Mouse (Mus musculus) limb, embryonic 15.5 days (tissue): ENCODE measurements around the gene Slc25a21. TPM values are rescaled to one million over a fixed set of nuclear protein-coding genes. Genes with fewer than 3 reads are reported as not detected.

Experiments used
- ATAC-seq: fragments of 200-750 bp; cut with Nextera tagmentation; 2 replicates; pipeline ENCODE4 v1.8.0; 2017; ENCODE audit warnings: low read depth, moderate TSS enrichment; ENCODE audit not compliant: insufficient number of reproducible peaks, low FRiP score, low TSS enrichment
- H3K27ac ChIP-seq: fragments of 300-500 bp; sonication (generic); 2 replicates; pipeline ENCODE4 v1.5.1; 2015; ENCODE audit warnings: moderate library complexity, mild to moderate bottlenecking, inconsistent platforms
- H3K27me3 ChIP-seq: fragments of 300-500 bp; sonication (generic); 2 replicates; pipeline ENCODE4 v1.6.1; 2015; ENCODE audit warnings: inconsistent platforms
- H3K36me3 ChIP-seq: fragments of 300-500 bp; sonication (generic); 2 replicates; pipeline ENCODE4 v1.6.1; 2015; ENCODE audit warnings: inconsistent platforms
- H3K4me1 ChIP-seq: fragments of 300-500 bp; sonication (generic); 2 replicates; pipeline ENCODE4 v1.6.1; 2015; ENCODE audit warnings: inconsistent platforms
- H3K4me2 ChIP-seq: fragments of 300-500 bp; sonication (generic); 2 replicates; pipeline ENCODE4 v1.6.1; 2015; ENCODE audit warnings: mild to moderate bottlenecking, inconsistent platforms
- H3K4me3 ChIP-seq: fragments of 300-500 bp; sonication (generic); 2 replicates; pipeline ENCODE4 v1.5.1; 2015; ENCODE audit warnings: mild to moderate bottlenecking, inconsistent platforms
- H3K9ac ChIP-seq: fragments of 300-500 bp; sonication (generic); 2 replicates; pipeline ENCODE4 v1.6.1; 2015; ENCODE audit warnings: inconsistent platforms
- H3K9me3 ChIP-seq: fragments of 300-500 bp; sonication (generic); 2 replicates; pipeline ENCODE4 v1.6.1; 2016; ENCODE audit warnings: inconsistent platforms
- WGBS: fragments of 180-500 bp; shearing (Covaris S2); methylation state at CpG from one replicate; pipeline ENCODE4 v1.1.7; 2015; 5-methylcytosine and 5-hydroxymethylcytosine counted together
- polyA plus RNA-seq: library from polyadenylated mRNA; unstranded; fragments of >200 nt; fragmentation: Nextera tagmentation; extraction: Ambion mirVana; gene quantifications from 2 replicates; pipeline ENCODE4 v1.2.1, GENCODE M21; 2015

Gene Slc25a21
- polyA plus RNA-seq, 1 experiment from 2014 or later, result 0.40 TPM

- ATAC-seq, result no peak
- no peak overlapping the region for H3K4me2 ChIP-seq
- H3K36me3 ChIP-seq, result no peaks in the 10 kb centered on the region
- no peak overlapping the region for H3K9ac ChIP-seq
- no peaks in the 10 kb centered on the region for H3K9me3 ChIP-seq
- H3K4me1 ChIP-seq, result peaks cover 8% of the 10 kb centered on the region; the same call in 1 of the 2 replicates
- H3K27me3 ChIP-seq, result 0 out of 2 replicates have a peak, but pooled peaks cover 5% of the 10 kb centered on the region
- WGBS, result 28% methylated on average over 7 of the region's 7 CpGs
- H3K27ac ChIP-seq, result no peak overlapping the region
- H3K4me3 ChIP-seq, result no peak overlapping the region
Observed at GRCm38 (mm10) chr12:56905222-56905621, 292.1 kb downstream of the Slc25a21 start.

GRCm38 (mm10) chr12:56902774-56903456 lies 294.4 kb downstream of the Slc25a21 start:
- WGBS, result 79% methylated on average over 8 of the region's 8 CpGs
- Histone ChIP-seq H3K27me3 (peaks cover 5% of the 10 kb centered on the region; the same call in 1 of the 2 replicates), H3K27ac (no peak overlapping the region), H3K4me1 (peaks cover 8% of the 10 kb centered on the region; the same call in 1 of the 2 replicates), H3K36me3 (no peaks in the 10 kb centered on the region), H3K9me3 (no peaks in the 10 kb centered on the region), H3K9ac (no peak overlapping the region), H3K4me3 (no peak overlapping the region), H3K4me2 (no peak overlapping the region)
- ATAC-seq, result no peak

GRCm38 (mm10) chr12:56897976-56898375 lies 299.3 kb downstream of the Slc25a21 start:
- no peak overlapping the region for H3K4me3 ChIP-seq
- no peaks in the 10 kb centered on the region for H3K36me3 ChIP-seq
- WGBS, result 53% methylated on average over 8 of the region's 8 CpGs

GRCm38 (mm10) chr12:56897221-56897937 lies 299.9 kb downstream of the Slc25a21 start:
- Histone ChIP-seq H3K9ac (no peak overlapping the region), H3K4me3 (no peak overlapping the region), H3K27me3 (no peaks in the 10 kb centered on the region; the same call in 1 of the 2 replicates), H3K4me2 (no peak overlapping the region), H3K4me1 (no peaks in the 10 kb centered on the region), H3K36me3 (no peaks in the 10 kb centered on the region), H3K9me3 (no peaks in the 10 kb centered on the region), H3K27ac (no peak overlapping the region)
- 82% methylated on average over 8 of the region's 8 CpGs for WGBS
- no peak for ATAC-seq

More at GRCm38 (mm10) chr12:56897976-56898375, 299.3 kb downstream of the Slc25a21 start:
- H3K27me3 ChIP-seq, result no peaks in the 10 kb centered on the region; the same call in 1 of the 2 replicates
- no peaks in the 10 kb centered on the region for H3K9me3 ChIP-seq
- H3K9ac ChIP-seq, result no peak overlapping the region
- no peak overlapping the region for H3K4me2 ChIP-seq
- ATAC-seq, result no peak
- no peak overlapping the region for H3K27ac ChIP-seq
- H3K4me1 ChIP-seq, result no peaks in the 10 kb centered on the region

- no peak overlapping the region for H3K9ac ChIP-seq
- H3K4me2 ChIP-seq, result no peak overlapping the region
- ATAC-seq, result no peak
- no peaks in the 10 kb centered on the region for H3K9me3 ChIP-seq
- no peak overlapping the region for H3K4me3 ChIP-seq
- 55% methylated on average over 5 of the region's 5 CpGs for WGBS
- no peaks in the 10 kb centered on the region; the same call in 1 of the 2 replicates for H3K27me3 ChIP-seq
- no peak overlapping the region for H3K27ac ChIP-seq
- H3K4me1 ChIP-seq, result no peaks in the 10 kb centered on the region
- H3K36me3 ChIP-seq, result no peaks in the 10 kb centered on the region
Observed at GRCm38 (mm10) chr12:56894963-56895362, 302.3 kb downstream of the Slc25a21 start.

GRCm38 (mm10) chr12:56890891-56891726 lies 306.2 kb downstream of the Slc25a21 start:
- no peak for ATAC-seq
- WGBS, result 30% methylated on average over 6 of the region's 6 CpGs

GRCm38 (mm10) chr12:56877796-56878195 lies 319.5 kb downstream of the Slc25a21 start:
- H3K9me3 ChIP-seq, result no peaks in the 10 kb centered on the region
- no peak overlapping the region for H3K27ac ChIP-seq
- no peak overlapping the region for H3K4me2 ChIP-seq
- H3K4me1 ChIP-seq, result 0 out of 2 replicates have a peak, but pooled peaks cover 5% of the 10 kb centered on the region
- no peak overlapping the region for H3K4me3 ChIP-seq
- ATAC-seq, result no peak
- no peak overlapping the region for H3K9ac ChIP-seq
- no peaks in the 10 kb centered on the region for H3K27me3 ChIP-seq
- H3K36me3 ChIP-seq, result no peaks in the 10 kb centered on the region
- 73% methylated on average over 3 of the region's 3 CpGs for WGBS

More at GRCm38 (mm10) chr12:56890891-56891726, 306.2 kb downstream of the Slc25a21 start:
- H3K4me2 ChIP-seq, result no peak overlapping the region
- H3K27me3 ChIP-seq, result no peaks in the 10 kb centered on the region
- H3K36me3 ChIP-seq, result no peaks in the 10 kb centered on the region
- H3K4me1 ChIP-seq, result no peaks in the 10 kb centered on the region
- no peak overlapping the region for H3K9ac ChIP-seq
- H3K27ac ChIP-seq, result no peak overlapping the region
- no peak overlapping the region for H3K4me3 ChIP-seq
- no peaks in the 10 kb centered on the region for H3K9me3 ChIP-seq

- 0 out of 2 replicates have a peak, but pooled peaks cover 5% of the 10 kb centered on the region for H3K4me1 ChIP-seq
- H3K27ac ChIP-seq, result no peak overlapping the region
- no peak overlapping the region for H3K4me3 ChIP-seq
- no peak overlapping the region for H3K9ac ChIP-seq
- 0 out of 2 replicates have a peak overlapping the region, but pooled peaks have one; percentile 20 for H3K4me2 ChIP-seq
- 24% methylated on average over 7 of the region's 7 CpGs for WGBS
- no peak for ATAC-seq
- H3K27me3 ChIP-seq, result no peaks in the 10 kb centered on the region
- H3K9me3 ChIP-seq, result no peaks in the 10 kb centered on the region
- no peaks in the 10 kb centered on the region for H3K36me3 ChIP-seq
Observed at GRCm38 (mm10) chr12:56876549-56876948, 320.7 kb downstream of the Slc25a21 start.

GRCm38 (mm10) chr12:56873204-56873603 lies 324.1 kb downstream of the Slc25a21 start:
- no peak for ATAC-seq
- 0 out of 2 replicates have a peak, but pooled peaks cover 5% of the 10 kb centered on the region for H3K4me1 ChIP-seq
- no peak overlapping the region for H3K4me3 ChIP-seq
- no peaks in the 10 kb centered on the region for H3K9me3 ChIP-seq
- no peaks in the 10 kb centered on the region for H3K27me3 ChIP-seq
- no peak overlapping the region for H3K27ac ChIP-seq
- H3K4me2 ChIP-seq, result no peak overlapping the region
- H3K9ac ChIP-seq, result no peak overlapping the region
- no peaks in the 10 kb centered on the region for H3K36me3 ChIP-seq

- Histone ChIP-seq H3K27me3 (no peaks in the 10 kb centered on the region), H3K9ac (no peak overlapping the region), H3K4me3 (no peak overlapping the region), H3K4me2 (no peak overlapping the region), H3K9me3 (no peaks in the 10 kb centered on the region), H3K36me3 (no peaks in the 10 kb centered on the region), H3K27ac (no peak overlapping the region), H3K4me1 (no peaks in the 10 kb centered on the region)
- no peak for ATAC-seq
- 77% methylated on average over 3 of the region's 3 CpGs for WGBS
Observed at GRCm38 (mm10) chr12:56870569-56870968, 326.7 kb downstream of the Slc25a21 start.

GRCm38 (mm10) chr12:56863873-56864562 lies 333.3 kb downstream of the Slc25a21 start:
- no peak for ATAC-seq
- H3K27me3 ChIP-seq, result 0 out of 2 replicates have a peak, but pooled peaks cover 3% of the 10 kb centered on the region

More at GRCm38 (mm10) chr12:56863873-56864562, 333.3 kb downstream of the Slc25a21 start:
- Histone ChIP-seq H3K36me3 (no peaks in the 10 kb centered on the region), H3K9me3 (no peaks in the 10 kb centered on the region), H3K27ac (no peak overlapping the region), H3K4me2 (no peak overlapping the region), H3K9ac (no peak overlapping the region), H3K4me3 (no peak overlapping the region), H3K4me1 (no peaks in the 10 kb centered on the region)
- 83% methylated on average over 4 of the region's 4 CpGs for WGBS
